ENCODE assay signal across 9 mouse cellular contexts in genomic region chr13:52880386-52880785, GRCm38 (mm10). TPM values are rescaled to one million over a fixed set of nuclear protein-coding genes. Genes with fewer than 3 reads are reported as not detected.
A peak's percentile ranks its signal among the peaks of the same experiment; 100 is the strongest.
DNase-seq lines count a peak whose midpoint lies in the region; ATAC-seq and TF ChIP-seq lines count a peak whose summit lies in the region.
"Had no signal": no experiment of that assay in that cellular context is flagged by ENCODE, and none has a peak within 500 bp of the region (broad histone marks: within the 10 kb centered on the region; RNA-seq: fewer than 3 reads in every experiment).

No protein-coding gene starts in this region.

- no peaks in the 10 kb centered on the region for H3K9me3 ChIP-seq in limb, embryonic 13.5 days

- no peaks in the 10 kb centered on the region for H3K27me3 ChIP-seq in cerebellum, adult 2 months (ENCODE audit: control insufficient read depth, insufficient read depth, low read length)
- no peaks in the 10 kb centered on the region for H3K27me3 ChIP-seq in limb, embryonic 13.5 days

- 21% methylated on average over 5 of the region's 5 CpGs for WGBS in cerebellum, adult 2 months
- 41% methylated on average over 5 of the region's 5 CpGs for WGBS in limb, embryonic 13.5 days

- H3K9ac ChIP-seq in limb, embryonic 13.5 days, result peak overlapping the region; percentile 20; the same call in 1 of the 2 replicates

- TF ChIP-seq CTCF in cerebellum, adult 2 months (IDR thresholded peaks at IDR 0.05; ENCODE audit: borderline replicate concordance, insufficient read depth, low read depth, low read length), result no peak

- TF ChIP-seq POLR2A in cerebellum, adult 2 months (IDR thresholded peaks at IDR 0.05; ENCODE audit: borderline replicate concordance, insufficient read depth, low read length), result no peak

- no peaks in the 10 kb centered on the region for H3K36me3 ChIP-seq in limb, embryonic 13.5 days

- no peak overlapping the region for H3K4me2 ChIP-seq in limb, embryonic 13.5 days (replicated peaks)

- no peak overlapping the region for H3K4me3 ChIP-seq in cerebellum, adult 2 months (replicated peaks; ENCODE audit: insufficient read depth, low read depth, low read length)
- no peak overlapping the region for H3K4me3 ChIP-seq in limb, embryonic 13.5 days

- no peak for ATAC-seq in limb, embryonic 13.5 days (ENCODE audit: low FRiP score, low read depth)

- no peak overlapping the region for H3K27ac ChIP-seq in cerebellum, adult 2 months (ENCODE audit: insufficient read depth, low read length)
- no peak overlapping the region for H3K27ac ChIP-seq in limb, embryonic 13.5 days
- H3K27ac ChIP-seq: macrophage had no signal

- DNase-seq in cerebellum, adult 2 months, result peak; percentile 50 to 52
- no peak for DNase-seq in cerebellum, adult 8-10 months
- peak; percentile 79 for DNase-seq in Muller cell, postnatal 12 days (ENCODE audit: inconsistent ontology term)
- peak; percentile 11 for DNase-seq in heart, adult 8-10 months (ENCODE audit: low spot score)
- no peak for DNase-seq in left cerebral cortex, postnatal 4 days
- DNase-seq in MN1 (ENCODE audit: low spot score), result no peak
- DNase-seq in kidney, postnatal 25 days, result no peak

- H3K4me1 ChIP-seq in cerebellum, adult 2 months (ENCODE audit: control insufficient read depth, insufficient read depth, low read length), result peaks cover 17% of the 10 kb centered on the region
- H3K4me1 ChIP-seq in limb, embryonic 13.5 days, result peaks cover 24% of the 10 kb centered on the region

- intact Hi-C loops in left cerebral cortex, postnatal 4 days (cut with DNase I), result no loop called here

RNA-seq across cellular contexts. Expression of gene Auh, which starts 49.1 kb away (rescaled TPM):
- 142 and 146 TPM in 2 replicates for polyA plus RNA-seq in cerebellum, adult 2 months (2012; rRNA removed)
- 100 to 1,000 TPM; 149 to 181 (median 160) TPM for total RNA-seq in heart, adult 8-10 months (2022)
- polyA plus RNA-seq in limb, embryonic 13.5 days (2015; fragmentation: Nextera tagmentation; extraction: Ambion mirVana), result 39.9 and 42.0 TPM in 2 replicates
- 10 to 100 TPM; 50.7 to 53.7 TPM for total RNA-seq in left cerebral cortex, postnatal 4 days (2021)

Comparison
In these comparisons a context has a peak if more than half of its experiments do, and no peak if none do; other contexts are left out.
1. DNase-seq: peak in cerebellum, adult 2 months (2 of 2), Muller cell, postnatal 12 days (single experiment) and heart, adult 8-10 months (single experiment); none in cerebellum, adult 8-10 months (single experiment), left cerebral cortex, postnatal 4 days (single experiment), MN1 (single experiment) and kidney, postnatal 25 days (0 of 2).